Mouse (Mus musculus) ES-E14 (cell line): Measurements from ENCODE around the gene Mrps27.

Experiments
- CHD2 ChIP-seq: IDR thresholded peaks from 2 replicates; pipeline ENCODE4 v1.6.1; 2014; ENCODE audit warnings: mild to moderate bottlenecking, low read depth, low read length, inconsistent platforms
- MAFK ChIP-seq: IDR thresholded peaks from 2 replicates; pipeline ENCODE4 v1.6.1; 2014; ENCODE audit warnings: mild to moderate bottlenecking, low read depth, low read length, inconsistent platforms; ENCODE audit not compliant: insufficient read depth
- ZNF384 ChIP-seq: IDR thresholded peaks from 2 replicates; pipeline ENCODE4 v1.6.1; 2012; ENCODE audit warnings: low read depth, low read length, inconsistent platforms

GRCm38 (mm10) chr13:99458658-99459386 lies 114.2 kb downstream of the Mrps27 start:
- TF ChIP-seq MAFK, result no peak
- TF ChIP-seq ZNF384, result no peak
- no peak for TF ChIP-seq CHD2
